Mouse (Mus musculus) cerebellum, adult 11-12 months (tissue): ENCODE measurements at regions not wholly inside any gene's neighbourhood (a gene's known extent, or its start where the extent isn't known, plus 50 kb on each side); places are given as distances from the start of the nearest gene placed in this dataset.

Experiments
- DNase-seq: peaks from one replicate; pipeline ENCODE4 v3.0.0; 2022

DNA sequence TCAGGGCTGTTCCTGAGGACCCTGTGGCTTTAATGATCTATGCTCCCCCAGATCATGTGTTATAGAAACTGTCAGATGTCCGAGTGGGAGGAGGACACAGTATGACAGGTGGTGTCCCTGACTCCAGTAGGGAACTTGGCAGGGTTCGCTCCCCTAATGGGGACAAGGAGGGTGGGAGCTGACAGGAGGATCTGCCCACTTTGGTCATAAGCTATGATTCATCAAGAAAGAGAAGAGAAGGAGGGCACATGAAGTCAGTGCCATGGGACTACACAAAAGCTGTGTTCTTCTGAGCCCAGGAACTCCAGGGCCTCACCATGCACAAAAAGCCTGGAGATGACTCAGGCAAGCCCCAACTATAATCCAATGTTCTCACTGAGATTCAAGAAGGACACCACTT lies 162.2 kb upstream of the Brinp1 start:
- peak; percentile 88 for DNase-seq

DNA sequence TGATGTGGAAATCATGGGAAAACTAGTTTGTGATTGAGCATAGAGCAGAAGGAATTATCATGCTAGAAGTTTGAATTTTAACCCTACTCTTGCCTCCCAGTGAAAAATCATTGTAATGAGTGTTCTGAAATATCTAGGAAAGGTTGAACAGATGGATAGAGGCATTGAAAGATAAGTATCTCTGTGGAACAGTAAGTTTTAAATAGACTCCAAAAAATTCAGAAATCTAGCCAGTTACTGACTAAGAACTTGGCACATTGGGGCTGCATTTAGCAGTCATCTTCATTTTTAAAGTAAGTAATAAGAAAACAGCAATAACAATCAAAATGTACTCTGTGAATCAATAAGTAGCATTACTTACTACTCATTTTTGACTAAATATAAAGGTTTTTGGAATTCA lies 151.0 kb upstream of the Brinp1 start:
- no peak for DNase-seq

DNA sequence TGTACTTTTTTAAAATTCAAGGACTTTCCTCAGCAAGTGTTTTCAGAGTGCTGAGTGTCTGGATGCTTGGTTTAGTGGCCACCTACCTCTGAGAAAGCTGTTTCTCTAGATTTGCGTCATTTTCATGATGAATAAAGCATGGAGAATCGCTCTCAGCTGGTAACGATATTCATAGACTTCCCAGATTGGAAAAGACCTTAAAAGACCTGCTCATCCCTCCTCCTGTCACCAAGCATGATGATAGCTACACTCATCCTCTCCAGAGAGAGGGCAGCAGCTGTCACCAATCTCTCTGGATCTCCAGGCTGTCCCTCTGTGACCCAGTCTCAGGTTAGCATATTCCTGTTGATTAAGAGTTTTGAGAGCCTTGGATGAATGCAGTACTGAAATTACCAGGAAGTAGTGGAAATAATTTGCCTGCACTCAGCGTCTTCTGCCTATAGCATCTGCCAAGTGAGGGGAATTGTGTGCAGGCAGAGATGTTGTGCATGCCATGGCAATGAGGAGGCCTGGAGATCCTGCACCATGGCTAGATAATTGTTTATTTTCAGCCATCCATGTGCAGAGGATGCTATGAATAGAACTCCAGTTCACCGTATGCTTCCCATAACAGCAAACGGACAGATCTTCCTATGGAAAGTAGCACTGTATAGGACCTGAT lies 141.7 kb upstream of the Brinp1 start:
- DNase-seq, result no peak

DNA sequence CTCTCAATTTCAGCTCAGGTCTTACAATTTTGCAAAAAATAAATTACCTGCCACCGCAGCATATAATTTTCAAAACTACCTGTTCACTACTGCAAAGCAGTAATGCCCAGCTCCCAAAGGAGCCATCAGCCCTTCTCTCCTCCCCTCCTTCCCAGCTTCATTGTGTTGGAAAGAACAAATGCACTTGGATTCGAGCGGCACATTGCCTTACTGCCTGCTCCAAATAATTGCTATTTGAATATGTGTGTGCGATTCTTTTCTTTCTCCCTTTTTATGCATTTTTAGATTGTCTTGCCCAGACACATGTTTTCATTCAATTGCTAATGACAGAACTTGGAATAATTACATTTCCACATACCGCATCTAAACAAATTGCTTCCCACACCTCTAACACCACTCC lies 123.9 kb upstream of the Brinp1 start:
- no peak for DNase-seq

DNA sequence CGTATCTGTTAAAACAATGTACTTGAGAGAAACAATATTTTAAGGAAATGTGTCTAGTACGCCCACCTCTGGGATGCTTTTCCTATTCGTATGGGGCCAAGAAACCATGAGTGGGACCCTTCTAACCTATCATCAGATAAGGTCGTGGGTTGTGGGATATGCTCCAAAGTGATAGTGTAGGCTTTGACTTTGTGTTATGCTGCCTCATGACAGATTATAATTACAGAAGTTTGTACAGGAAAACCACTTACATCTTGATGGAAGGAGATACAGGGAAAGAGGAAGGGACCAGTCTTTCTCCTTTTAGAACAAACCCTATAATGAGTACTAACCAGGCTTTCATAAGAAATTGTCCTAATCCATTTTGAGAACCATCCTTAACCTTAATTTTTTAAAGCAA lies 123.1 kb upstream of the Brinp1 start:
- no peak for DNase-seq

DNA sequence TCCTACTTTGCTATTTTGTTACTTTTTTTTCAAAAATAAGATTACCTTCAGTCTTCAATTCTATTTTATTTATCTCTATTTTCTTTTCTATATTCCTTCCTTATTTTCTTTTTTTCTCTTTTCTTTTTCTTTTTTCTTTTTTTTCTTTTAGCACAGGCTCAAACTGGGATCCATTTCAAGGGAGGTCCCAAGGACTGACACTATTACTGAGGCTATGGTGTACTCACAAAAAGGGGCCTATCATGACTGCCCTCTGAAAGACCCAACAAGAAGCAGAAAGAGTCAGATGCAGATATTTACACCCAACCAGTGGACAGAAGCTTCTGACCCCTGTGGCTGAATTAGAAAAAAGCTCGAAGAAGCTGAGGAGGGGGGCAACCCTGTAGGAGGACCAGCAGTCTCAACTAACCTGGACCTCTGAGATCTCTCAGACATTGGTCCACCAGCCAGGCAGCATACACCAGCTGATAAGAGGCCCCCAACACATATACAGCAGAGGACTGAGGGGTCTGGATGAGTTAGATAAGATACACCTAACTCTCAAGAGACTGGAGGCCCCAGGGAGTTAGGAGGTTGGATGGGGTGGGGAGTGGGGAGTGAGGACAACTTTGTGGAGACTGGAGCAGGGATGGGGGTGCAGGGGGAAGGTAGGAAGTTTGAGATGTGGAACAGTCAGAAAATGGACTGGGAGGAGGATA lies 85.6 kb upstream of the Brinp1 start:
- no peak for DNase-seq

DNA sequence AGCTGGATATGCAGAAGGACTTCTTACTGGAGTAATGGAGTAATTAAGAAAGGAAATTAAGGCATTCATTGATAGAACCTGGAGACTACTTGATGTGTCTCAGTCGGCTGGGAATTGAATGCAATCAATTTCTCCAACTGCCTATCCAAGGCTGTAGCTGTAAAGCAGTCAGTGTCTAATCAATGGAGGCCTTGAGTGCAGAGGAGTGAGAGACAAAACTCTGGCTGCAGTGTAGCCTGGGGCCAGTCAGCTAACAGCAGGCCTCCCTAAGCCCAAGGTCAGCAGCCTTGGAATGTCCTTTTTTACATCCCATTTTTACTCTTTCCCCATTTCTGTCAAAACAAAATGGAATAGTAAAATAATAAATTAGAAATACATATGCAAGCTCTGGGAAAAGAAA lies 80.0 kb upstream of the Brinp1 start:
- no peak for DNase-seq

DNA sequence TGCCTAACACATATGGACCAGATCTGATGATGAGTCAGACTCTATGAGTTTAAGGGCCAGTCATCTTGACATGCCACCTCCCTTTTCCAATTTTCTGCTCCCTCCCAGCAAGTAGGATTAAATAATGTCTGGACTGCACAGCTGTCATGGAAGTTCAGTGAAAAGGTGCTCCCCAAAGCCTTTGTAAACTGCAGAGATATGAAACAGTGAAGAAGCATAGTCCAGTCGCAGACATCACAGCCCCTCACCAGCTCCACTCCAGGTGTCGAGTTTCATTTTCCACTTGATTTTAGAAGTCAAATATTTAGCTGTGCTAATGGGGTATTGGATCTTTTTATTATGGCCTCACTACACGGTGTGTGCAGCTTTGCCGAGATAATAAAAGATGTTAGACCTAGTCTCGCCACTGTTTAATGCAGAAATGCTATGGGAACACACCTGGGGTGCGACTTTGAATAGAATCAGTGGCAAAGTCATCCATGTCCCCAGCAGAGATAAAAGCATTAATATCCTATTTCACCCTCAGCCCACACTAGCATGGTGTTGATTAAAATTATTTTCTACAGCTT lies 66.0 kb upstream of the Brinp1 start:
- DNase-seq, result no peak

DNA sequence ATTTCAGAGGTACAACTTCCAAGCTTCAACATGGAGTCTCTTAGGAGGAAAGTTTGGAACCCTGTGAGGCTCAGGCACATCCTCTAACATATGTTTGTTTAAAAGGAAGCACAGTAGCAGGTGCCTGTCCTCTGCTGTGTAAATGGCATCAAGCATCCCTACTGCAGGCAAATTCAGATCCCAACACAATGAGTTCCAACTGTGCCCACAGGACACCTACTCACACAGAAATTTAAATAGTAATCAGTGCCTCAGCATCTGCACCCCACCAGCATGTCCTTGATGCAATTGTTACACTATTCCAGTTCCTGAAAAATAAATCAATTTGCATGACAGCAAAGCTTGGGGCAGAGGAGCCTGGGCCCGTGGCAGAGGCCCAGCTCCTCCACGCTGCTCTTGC lies 61.2 kb upstream of the Brinp1 start:
- no peak for DNase-seq
